Mouse (Mus musculus) hematopoietic stem cell, adult 5-6 weeks (primary cell): ENCODE results near the gene Gpsm3. TPM values are rescaled to one million over a fixed set of nuclear protein-coding genes. Genes with fewer than 3 reads are reported as not detected.

Experiments used
- ATAC-seq, 2 experiments: fragments of 125-278 bp in 1 of 2; replicated peaks in 1 of 2; 2 replicates each; pipeline ENCODE4 v1.8.0; 2016 to 2017; ENCODE audit warnings: inconsistent platforms in 2 of 2, mild to moderate bottlenecking in 2 of 2, moderate number of reproducible peaks in 2 of 2, low read depth in 1 of 2, moderate TSS enrichment in 1 of 2; ENCODE audit not compliant: low FRiP score in 2 of 2, poor library complexity in 2 of 2, severe bottlenecking in 2 of 2, insufficient read depth in 1 of 2, low TSS enrichment in 1 of 2
- total RNA-seq: library from RNA; stranded (forward); fragments of 172-1452, 232-1000 nt; gene quantifications from 2 replicates; pipeline ENCODE4 v1.2.3, GENCODE M21; 2017

Gene Gpsm3
- total RNA-seq, 1 experiment from 2014 or later = 31.2 TPM

DNA sequence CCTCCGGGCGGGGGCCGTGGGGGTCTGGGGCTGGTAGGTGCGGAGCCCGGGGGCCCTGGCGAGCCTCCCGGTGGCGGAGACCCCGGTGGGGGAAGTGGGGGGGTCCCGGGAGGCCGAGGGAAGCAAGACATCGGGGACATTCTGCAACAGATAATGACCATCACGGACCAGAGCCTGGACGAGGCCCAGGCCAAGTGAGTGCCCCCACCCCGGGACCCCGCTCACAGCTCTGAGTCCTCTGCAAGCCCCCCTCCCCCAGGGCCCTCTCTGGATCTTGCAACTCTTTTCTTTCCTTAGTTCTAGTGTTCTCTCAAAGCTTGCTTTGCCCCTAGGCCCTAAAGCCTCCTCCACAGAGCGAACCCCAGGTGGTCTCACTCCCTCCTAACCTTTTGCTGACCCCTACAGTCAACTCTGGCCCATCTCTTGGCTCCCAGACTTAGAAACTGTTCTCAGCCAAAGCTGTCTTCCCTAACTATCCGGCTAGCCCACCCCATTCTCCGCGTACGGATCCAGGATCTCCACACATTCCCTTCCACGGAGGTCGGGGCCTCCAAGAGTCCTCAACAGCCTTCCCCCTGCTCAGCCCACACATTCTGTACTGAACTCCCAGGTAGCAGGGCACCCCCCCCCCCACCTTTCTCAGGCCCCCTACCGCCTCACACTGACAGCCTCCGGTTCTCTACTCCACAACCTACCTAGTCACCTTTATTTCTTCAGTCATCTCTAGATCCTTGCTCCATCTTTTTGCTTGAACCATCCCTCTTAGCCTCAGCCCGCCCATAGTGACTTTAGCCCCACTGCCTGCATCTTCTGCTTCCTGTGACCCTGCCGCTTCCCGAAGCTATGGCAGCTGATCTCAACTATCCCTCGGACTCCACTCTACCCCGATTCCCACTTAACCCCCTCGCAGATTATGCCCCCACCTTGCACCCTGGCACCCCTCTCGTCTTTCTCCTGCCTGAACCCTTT lies 3.3 kb downstream of the Gpsm3 start:
- ATAC-seq = no peak

GRCm38 (mm10) chr17:34593752-34594525 lies 4.3 kb downstream of the Gpsm3 start:
- no peak for ATAC-seq

DNA sequence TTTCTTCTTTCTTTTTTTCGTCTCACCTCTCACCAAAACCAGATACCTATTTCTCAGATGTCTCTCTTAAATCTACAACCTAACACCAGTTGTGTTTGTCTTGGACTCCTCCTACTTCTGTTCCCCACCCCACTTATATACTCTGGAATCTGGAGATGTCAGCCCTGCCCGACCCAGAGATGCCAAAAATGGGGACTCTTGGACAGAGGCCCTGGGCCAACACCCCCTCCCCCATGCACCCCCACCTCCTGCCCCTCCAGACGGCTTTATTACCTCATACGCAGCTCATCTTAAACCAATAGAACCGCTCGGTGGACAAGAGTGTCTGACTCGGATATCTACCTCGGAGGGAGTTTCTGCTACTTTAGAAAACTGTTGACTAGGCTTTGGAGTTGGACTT lies 6.5 kb downstream of the Gpsm3 start:
- no peak for ATAC-seq

GRCm38 (mm10) chr17:34597566-34598095 lies 8.0 kb downstream of the Gpsm3 start, which contains the start of gene Ager:
TSS of gene Ager (plus strand) at chr17:34597862.
- no peak for ATAC-seq

GRCm38 (mm10) chr17:34599891-34600290 lies 10.3 kb downstream of the Gpsm3 start:
- no peak for ATAC-seq

GRCm38 (mm10) chr17:34601796-34602195 lies 12.2 kb downstream of the Gpsm3 start:
- no peak for ATAC-seq

GRCm38 (mm10) chr17:34603375-34604060 lies 13.9 kb downstream of the Gpsm3 start, which contains the start of gene Rnf5:
TSS of gene Rnf5 (minus strand) at chr17:34603690.
- peak; percentile 81 for ATAC-seq

- ATAC-seq = peak; percentile 73 to 77
These were observed 14.5 kb downstream of the Gpsm3 start, which contains the start of gene Agpat1 for GRCm38 (mm10) chr17:34604061-34604508. TSS of gene Agpat1 (plus strand) at chr17:34604262.

DNA sequence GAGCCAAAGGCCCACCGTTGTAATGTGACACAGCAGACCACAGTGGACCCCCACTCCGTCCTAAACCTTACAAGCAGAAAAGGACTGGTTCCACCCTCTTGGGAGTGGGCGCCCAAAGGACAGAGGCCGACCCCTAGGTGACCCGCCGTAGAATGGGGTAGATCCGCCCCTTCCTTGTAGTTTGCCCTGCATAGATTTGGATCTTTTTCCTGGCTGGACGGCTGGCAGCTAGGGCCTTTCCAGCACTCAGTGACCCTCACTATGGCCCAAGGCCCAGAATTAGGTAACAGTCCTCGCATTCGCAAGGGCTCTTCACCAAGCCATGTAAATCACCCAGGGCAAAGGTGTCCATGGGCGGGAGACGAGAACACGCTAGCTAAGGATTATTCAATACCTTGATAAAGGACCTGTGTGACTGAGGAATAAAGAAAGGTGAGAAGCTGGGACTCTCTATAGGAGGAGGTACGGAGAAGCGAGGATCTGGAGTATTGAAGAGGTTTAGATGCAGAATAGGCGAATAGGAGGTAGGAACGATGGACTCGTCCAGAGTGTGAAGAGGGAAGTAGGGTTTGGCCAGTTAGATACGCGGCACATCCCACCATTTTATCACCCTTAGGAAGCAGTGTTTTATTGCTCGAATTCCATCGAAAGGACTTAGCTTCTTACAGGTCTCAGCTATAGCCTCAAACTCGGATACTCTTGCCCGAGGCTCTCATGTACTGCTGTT lies 15.1 kb downstream of the Gpsm3 start:
- no peak for ATAC-seq

GRCm38 (mm10) chr17:34605609-34606008 lies 16.0 kb downstream of the Gpsm3 start:
- ATAC-seq = peak; percentile 12 to 44; a peak in 2 of 4 replicates

- no peak for ATAC-seq
These were observed 16.8 kb downstream of the Gpsm3 start for GRCm38 (mm10) chr17:34606186-34607039.

DNA sequence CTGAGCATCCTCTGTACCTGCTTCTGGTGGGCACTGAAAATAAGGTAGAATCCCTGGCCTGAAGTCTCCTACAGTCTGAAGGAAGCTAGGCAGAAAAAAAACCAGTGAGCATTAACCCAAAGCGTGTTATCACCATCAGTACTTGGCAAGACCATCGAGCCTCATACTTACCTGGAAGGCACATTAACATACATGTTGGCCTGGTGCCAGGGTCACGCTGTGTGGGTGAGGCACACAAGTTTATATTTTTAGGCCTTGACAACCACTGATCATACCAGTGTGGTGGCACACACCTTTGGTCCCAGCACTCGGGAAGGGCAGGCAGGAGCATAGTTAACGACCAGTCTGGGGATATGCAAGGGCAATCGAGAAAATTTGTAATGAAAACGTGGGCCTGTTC lies 18.4 kb downstream of the Gpsm3 start:
- ATAC-seq = no peak

DNA sequence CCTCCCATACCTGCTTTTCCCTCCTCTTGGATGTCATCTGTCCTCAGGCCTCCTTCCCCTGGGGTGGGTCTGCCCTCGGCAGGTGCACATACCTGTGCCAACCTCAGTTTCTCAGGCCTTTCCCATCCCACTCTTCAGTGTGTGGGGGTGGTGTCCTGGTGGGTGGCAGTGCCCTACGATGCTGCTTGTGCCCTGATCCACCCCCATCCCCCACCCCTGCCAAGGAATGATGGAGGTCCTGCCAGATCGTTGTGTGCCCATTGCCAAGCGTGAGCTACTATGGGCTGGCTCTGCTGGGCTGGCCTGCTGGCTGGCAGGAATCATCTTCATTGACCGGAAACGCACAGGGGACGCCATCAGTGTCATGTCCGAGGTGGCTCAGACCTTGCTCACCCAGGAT lies 21.4 kb downstream of the Gpsm3 start:
- no peak for ATAC-seq

- no peak for ATAC-seq
These were observed 23.5 kb downstream of the Gpsm3 start for GRCm38 (mm10) chr17:34613054-34613645.

- ATAC-seq = no peak
These were observed 24.2 kb downstream of the Gpsm3 start for GRCm38 (mm10) chr17:34613830-34614229.
